Mouse (Mus musculus) lung, adult 10 weeks (tissue): ENCODE measurements around the gene Slc35f2. TPM values are rescaled to one million over a fixed set of nuclear protein-coding genes. Genes with fewer than 3 reads are reported as not detected.

Experiments used
- polyA plus RNA-seq: library from polyadenylated mRNA; stranded (reverse); fragments of 350-450 nt; fragmentation: Illumina TruSeq; extraction: RNeasy Lipid Tissue Mini Kit (QIAGEN cat#74804); gene quantifications from one replicate; pipeline ENCODE4 v1.2.3, GENCODE M21; 2014; ENCODE audit warnings: low read depth, low replicate concordance; ENCODE audit not compliant: insufficient read depth

The Slc35f2 gene
- polyA plus RNA-seq, result 0.09 TPM

GRCm38 (mm10) chr9:53771344-53772021, at the start of gene Slc35f2:
Gene Slc35f2 (plus strand): TSS chr9:53771538.

GRCm38 (mm10) chr9:53849864-53850263, 78.5 kb downstream of the Slc35f2 start, which contains the start of gene Sln:
Gene Sln (plus strand): TSS chr9:53850164.

Other genes starting within 250 kb of the Slc35f2 start
- 1.4 TPM for gene Atm, start 234.8 kb upstream of the Slc35f2 start, polyA plus RNA-seq
- gene Npat, start 234.5 kb upstream of the Slc35f2 start, polyA plus RNA-seq, result 2.8 TPM
- gene Acat1, start 161.2 kb upstream of the Slc35f2 start, polyA plus RNA-seq, result 67.8 TPM
- gene Cul5, start 101.5 kb upstream of the Slc35f2 start, polyA plus RNA-seq, result 7.2 TPM
- gene Rab39, start 65.3 kb upstream of the Slc35f2 start, polyA plus RNA-seq, result 0.79 TPM
- 41.8 TPM for gene Sln, start 78.6 kb downstream of the Slc35f2 start, polyA plus RNA-seq
- 4.1 TPM for gene Elmod1, start 203.8 kb downstream of the Slc35f2 start, polyA plus RNA-seq